Mouse (Mus musculus) cerebellum, postnatal 10 days (tissue): ENCODE measurements at regions not wholly inside any gene's neighbourhood (a gene's known extent, or its start where the extent isn't known, plus 50 kb on each side); places are given as distances from the start of the nearest gene placed in this dataset.

Experiments
- DNase-seq, 2 experiments: peaks; one replicate each; pipeline ENCODE4 v3.0.0; 2021; ENCODE audit warnings: mixed read lengths in 2 of 2

DNA sequence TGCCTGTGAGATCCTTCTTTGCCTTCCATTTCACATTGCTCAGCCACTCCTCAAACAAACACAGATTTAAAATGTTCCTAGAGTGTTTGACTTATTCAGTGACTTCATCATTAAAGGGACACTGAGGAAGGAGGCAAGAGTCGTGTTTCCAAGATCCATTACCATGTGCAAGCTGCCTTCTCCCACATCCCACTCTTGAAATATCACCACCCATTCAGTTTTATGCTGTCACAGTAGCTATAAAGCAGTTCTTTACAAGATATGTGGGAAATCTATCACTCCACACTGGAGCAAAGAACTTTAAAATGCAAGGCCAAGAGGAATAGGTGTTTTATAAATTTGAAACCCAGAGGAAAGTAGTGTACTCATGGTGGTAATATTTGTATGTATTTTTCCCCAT, 110.2 kb upstream of the Gm12695 start:
- DNase-seq = no peak

DNA sequence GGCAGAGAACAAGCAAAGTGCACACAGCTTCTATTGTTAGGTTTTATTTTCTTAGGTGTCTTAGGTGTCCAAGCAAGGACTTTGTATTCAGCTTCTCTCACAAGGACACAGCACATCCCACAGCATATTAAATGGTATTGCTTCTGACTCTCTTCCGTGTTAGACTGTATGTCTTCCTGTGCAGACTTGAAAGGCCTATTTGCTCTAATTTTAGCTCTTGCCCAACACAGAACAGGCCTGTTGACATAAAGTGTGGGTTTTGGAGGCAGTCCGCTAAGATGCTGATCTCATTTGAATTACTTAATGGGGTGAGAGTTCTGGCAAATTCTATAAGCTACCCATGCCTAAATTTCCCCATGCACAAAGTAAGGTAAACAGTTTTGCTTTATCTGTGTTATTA, 96.1 kb upstream of the Gm12695 start:
- no peak for DNase-seq

DNA sequence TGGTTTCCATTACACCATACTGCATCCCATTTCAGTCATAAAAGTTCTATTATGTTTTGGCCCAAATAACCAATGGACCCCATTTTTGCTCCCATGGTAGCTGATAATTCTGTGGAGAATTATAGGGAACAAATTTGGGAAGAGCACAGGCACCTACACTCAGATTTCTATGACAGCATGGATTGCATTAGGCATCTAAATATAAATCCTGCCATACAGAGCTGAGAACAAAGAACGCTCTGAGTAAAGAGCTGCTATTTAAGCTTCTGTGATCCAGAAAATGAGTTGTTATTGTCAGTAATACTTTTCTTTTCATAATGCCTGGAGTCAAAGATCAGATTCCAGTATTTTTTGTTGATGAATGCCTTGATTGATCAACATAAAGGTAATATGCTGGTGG, 93.0 kb upstream of the Gm12695 start:
- no peak for DNase-seq

DNA sequence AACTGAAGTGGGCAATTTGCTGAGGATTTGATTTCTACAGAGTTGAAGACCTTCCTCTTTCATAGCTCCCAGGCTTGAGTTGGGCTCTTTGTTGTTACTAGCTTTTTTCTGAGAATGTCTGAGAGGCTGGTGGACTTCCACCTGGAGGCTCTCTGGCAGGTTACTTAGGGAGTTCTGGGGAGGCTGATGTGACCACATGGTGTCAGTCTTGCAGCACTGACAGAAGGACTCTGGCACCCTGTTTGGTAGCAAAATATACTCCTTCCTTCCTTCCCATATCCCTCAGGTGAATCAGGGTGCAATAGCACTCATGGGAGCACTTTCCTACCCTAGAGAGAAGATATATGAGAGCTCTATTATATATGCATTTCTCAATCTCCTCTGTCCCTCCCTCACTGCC, 89.7 kb upstream of the Gm12695 start:
- DNase-seq = peak; percentile 21 to 35

DNA sequence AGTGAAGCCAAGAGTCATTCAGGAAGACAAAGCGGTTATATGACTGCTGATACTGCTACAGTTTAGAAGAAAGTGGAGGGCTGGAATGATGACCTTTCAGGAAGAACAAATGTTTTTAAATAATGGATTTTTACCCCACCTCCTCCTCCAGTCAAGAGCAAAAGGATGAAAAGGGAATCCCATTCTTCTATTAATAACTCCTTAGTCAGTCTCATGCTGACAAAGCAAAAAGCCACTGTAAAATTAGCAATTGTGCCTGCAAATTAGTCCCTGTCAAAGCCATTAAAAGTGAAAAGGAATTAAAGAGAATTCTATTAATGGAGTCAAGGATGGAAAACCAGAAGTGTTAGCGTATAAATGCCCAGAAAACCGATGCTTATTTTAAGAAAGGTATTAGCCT, 60.2 kb upstream of the Gm12695 start:
- peak in 1 of 2 experiments; percentile 1 for DNase-seq
